Mouse (Mus musculus) C2C12 (cell line): ENCODE measurements around the gene Olfr1219.

ENCODE experiments used
- CTCF ChIP-seq: IDR thresholded peaks from one replicate; pipeline ENCODE4 v1.5.1; 2011; ENCODE audit not compliant: control insufficient read depth, insufficient read depth, insufficient read length
- FOSL1 ChIP-seq: IDR thresholded peaks from one replicate; pipeline ENCODE4 v1.8.0; 2011; ENCODE audit warnings: mild to moderate bottlenecking, low read length; ENCODE audit not compliant: poor library complexity, insufficient read depth, severe bottlenecking
- MAX ChIP-seq: IDR thresholded peaks from one replicate; pipeline ENCODE4 v1.6.1; 2011; ENCODE audit warnings: mild to moderate bottlenecking, control low read depth
- USF1 ChIP-seq: IDR thresholded peaks from one replicate; pipeline ENCODE4 v1.6.1; 2011; ENCODE audit warnings: low read depth, mild to moderate bottlenecking, control low read depth, moderate library complexity

DNA sequence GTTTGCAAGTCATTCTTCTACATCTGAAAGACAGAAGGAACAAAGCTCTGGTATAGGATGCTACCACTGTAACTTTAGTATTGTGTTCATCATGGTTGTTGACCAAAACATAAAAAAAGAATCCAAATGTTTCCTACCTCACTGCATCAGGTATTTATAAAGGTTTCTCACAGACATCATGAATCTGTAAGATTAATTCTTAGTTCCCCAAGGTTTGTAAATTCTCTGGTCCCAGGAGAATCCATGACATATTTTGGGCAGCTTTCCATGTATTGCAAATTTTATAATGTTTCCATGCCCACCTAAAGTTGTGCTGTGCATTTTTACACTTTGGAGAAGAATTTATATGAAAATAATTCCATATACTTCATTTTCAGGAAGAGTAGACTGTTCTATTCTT, 22.2 kb downstream of the Olfr1219 start, which contains the start of gene Olfr1218:
- no peak for TF ChIP-seq CTCF
- TF ChIP-seq FOSL1: no peak
- TF ChIP-seq USF1: no peak
- no peak for TF ChIP-seq MAX
